Mouse (Mus musculus) spleen, adult 18-20 months (tissue): ENCODE measurements at regions not wholly inside any gene's neighbourhood (a gene's known extent, or its start where the extent isn't known, plus 50 kb on each side); places are given as distances from the start of the nearest gene placed in this dataset.

Experiments used
- DNase-seq, 2 experiments: peaks; one replicate each; pipeline ENCODE4 v3.0.0; 2022; ENCODE audit warnings: mixed read lengths in 2 of 2

GRCm38 (mm10) chr10:68378212-68378611 is 99.7 kb upstream of the Arid5b start:
- DNase-seq = no peak

GRCm38 (mm10) chr10:68377479-68377878 is 98.9 kb upstream of the Arid5b start:
- no peak for DNase-seq

- no peak for DNase-seq
These were observed 95.3 kb upstream of the Arid5b start for GRCm38 (mm10) chr10:68373875-68374274.

- DNase-seq = no peak
These were observed 93.2 kb upstream of the Arid5b start for GRCm38 (mm10) chr10:68371785-68372184.

- no peak for DNase-seq
These were observed 92.4 kb upstream of the Arid5b start for GRCm38 (mm10) chr10:68370986-68371385.

- DNase-seq = no peak
These were observed 88.3 kb upstream of the Arid5b start for GRCm38 (mm10) chr10:68366796-68367195.

GRCm38 (mm10) chr10:68360765-68361483 is 82.4 kb upstream of the Arid5b start:
- DNase-seq = no peak

- no peak for DNase-seq
These were observed 80.6 kb upstream of the Arid5b start for GRCm38 (mm10) chr10:68359135-68359534.

- peak in 1 of 2 experiments; percentile 16 for DNase-seq
These were observed 78.4 kb upstream of the Arid5b start for GRCm38 (mm10) chr10:68356973-68357372.

- DNase-seq = no peak
These were observed 78.0 kb upstream of the Arid5b start for GRCm38 (mm10) chr10:68356521-68356920.

GRCm38 (mm10) chr10:68356093-68356485 is 77.5 kb upstream of the Arid5b start:
- DNase-seq = no peak

- no peak for DNase-seq
These were observed 77.0 kb upstream of the Arid5b start for GRCm38 (mm10) chr10:68355471-68356092.

- no peak for DNase-seq
These were observed 76.0 kb upstream of the Arid5b start for GRCm38 (mm10) chr10:68354335-68355231.

- no peak for DNase-seq
These were observed 75.2 kb upstream of the Arid5b start for GRCm38 (mm10) chr10:68353692-68354232.

GRCm38 (mm10) chr10:68351841-68352555 is 73.5 kb upstream of the Arid5b start:
- DNase-seq = no peak

GRCm38 (mm10) chr10:68351441-68351840 is 72.9 kb upstream of the Arid5b start:
- DNase-seq = no peak

GRCm38 (mm10) chr10:68350798-68351197 is 72.3 kb upstream of the Arid5b start:
- no peak for DNase-seq

GRCm38 (mm10) chr10:68347806-68348205 is 69.3 kb upstream of the Arid5b start:
- DNase-seq = no peak

GRCm38 (mm10) chr10:68344991-68345720 is 66.6 kb upstream of the Arid5b start:
- DNase-seq = no peak

GRCm38 (mm10) chr10:68344211-68344610 is 65.7 kb upstream of the Arid5b start:
- DNase-seq = no peak

- DNase-seq = no peak
These were observed 55.5 kb upstream of the Arid5b start for GRCm38 (mm10) chr10:68334054-68334453.
